Mouse (Mus musculus) brown adipose tissue, adult 24 weeks (tissue): ENCODE data around the gene Msh3. TPM values are rescaled to one million over a fixed set of nuclear protein-coding genes. Genes with fewer than 3 reads are reported as not detected.

Experiments used
- polyA plus RNA-seq: library from polyadenylated mRNA; stranded (reverse); fragments of >200 nt; gene quantifications from 2 replicates; pipeline ENCODE4 v1.2.4, GENCODE M21; 2012; ENCODE audit not compliant: missing spikeins, insufficient read depth, insufficient read length

The Msh3 gene
- polyA plus RNA-seq, 1 experiment = 8.5 TPM

Other genes starting within 250 kb of the Msh3 start
- 4.5 and 7.2 TPM in 2 replicates for gene Rasgrf2, start 223.3 kb downstream of the Msh3 start, polyA plus RNA-seq
- not detected in 2 replicates for gene Gm20379, start 49.0 kb downstream of the Msh3 start, polyA plus RNA-seq
- 1.4 and 1.8 TPM in 2 replicates for gene Dhfr, start 277 bp downstream of the Msh3 start, polyA plus RNA-seq
- gene Ankrd34b, start 70.9 kb upstream of the Msh3 start, polyA plus RNA-seq = not detected in 2 replicates
- gene Fam151b, start 129.0 kb upstream of the Msh3 start, polyA plus RNA-seq = 8.3 and 8.8 TPM in 2 replicates
- gene Zfyve16, start 175.9 kb upstream of the Msh3 start, polyA plus RNA-seq = 6.3 and 8.5 TPM in 2 replicates
- gene Spz1, start 221.2 kb upstream of the Msh3 start, polyA plus RNA-seq = not detected in 2 replicates